Mouse (Mus musculus) forebrain, embryonic 10.5 days (tissue): ENCODE data around the gene Slc17a1. TPM values are rescaled to one million over a fixed set of nuclear protein-coding genes. Genes with fewer than 3 reads are reported as not detected.

ENCODE experiments used
- DNase-seq: peaks from one replicate; pipeline ENCODE4 v3.0.0-alpha.2; 2017; ENCODE audit warnings: low spot score; ENCODE audit errors: extremely low spot score
- H3K27ac ChIP-seq: fragments of 300-500 bp; sonication (generic); 2 replicates; pipeline ENCODE4 v1.5.1; 2016; ENCODE audit warnings: mild to moderate bottlenecking
- H3K27me3 ChIP-seq: fragments of 300-500 bp; sonication (generic); 2 replicates; pipeline ENCODE4 v1.6.1; 2016; ENCODE audit warnings: mild to moderate bottlenecking; ENCODE audit not compliant: poor library complexity, severe bottlenecking
- H3K36me3 ChIP-seq: fragments of 300-500 bp; sonication (generic); replicated peaks from 2 replicates; pipeline ENCODE4 v1.6.1; 2016; ENCODE audit warnings: mild to moderate bottlenecking, moderate library complexity
- H3K4me1 ChIP-seq: fragments of 300-500 bp; sonication (generic); 2 replicates; pipeline ENCODE4 v1.6.1; 2016
- H3K4me3 ChIP-seq: fragments of 300-500 bp; sonication (generic); 2 replicates; pipeline ENCODE4 v1.5.1; 2016; ENCODE audit warnings: mild to moderate bottlenecking, moderate library complexity
- H3K9me3 ChIP-seq: fragments of 300-500 bp; sonication (generic); 2 replicates; pipeline ENCODE4 v1.6.1; 2016; ENCODE audit warnings: mild to moderate bottlenecking, moderate library complexity
- WGBS: fragments of 180-500 bp; shearing (Covaris S2); methylation state at CpG from one replicate; pipeline ENCODE4 v1.1.7; 2016; 5-methylcytosine and 5-hydroxymethylcytosine counted together
- polyA plus RNA-seq: library from polyadenylated mRNA; unstranded; fragments of >200 nt; fragmentation: Nextera tagmentation; extraction: Ambion mirVana; gene quantifications from 2 replicates; pipeline ENCODE4 v1.2.1, GENCODE M21; 2016

Gene Slc17a1
- polyA plus RNA-seq, 1 experiment from 2014 or later: not detected

GRCm38 (mm10) chr13:23866086-23866710 lies 1.4 kb upstream of the Slc17a1 start:
- no peaks in the 10 kb centered on the region for H3K4me1 ChIP-seq
- no peak overlapping the region for H3K4me3 ChIP-seq
- DNase-seq: no peak
- H3K27ac ChIP-seq: no peak overlapping the region
- H3K36me3 ChIP-seq: no peaks in the 10 kb centered on the region
- no peaks in the 10 kb centered on the region for H3K9me3 ChIP-seq
- WGBS: 81% methylated on average over 9 of the region's 9 CpGs
- H3K27me3 ChIP-seq: no peaks in the 10 kb centered on the region

GRCm38 (mm10) chr13:23867000-23867399 lies 550 bp upstream of the Slc17a1 start:
- 92% methylated on average over 6 of the region's 6 CpGs for WGBS
- Histone ChIP-seq H3K27ac (no peak overlapping the region), H3K4me3 (no peak overlapping the region), H3K27me3 (no peaks in the 10 kb centered on the region), H3K9me3 (no peaks in the 10 kb centered on the region), H3K4me1 (no peaks in the 10 kb centered on the region), H3K36me3 (no peaks in the 10 kb centered on the region)
- DNase-seq: no peak

- H3K27ac ChIP-seq: no peak overlapping the region
- H3K27me3 ChIP-seq: no peaks in the 10 kb centered on the region
- H3K36me3 ChIP-seq: no peaks in the 10 kb centered on the region
- H3K4me3 ChIP-seq: no peak overlapping the region
- DNase-seq: no peak
- WGBS: 89% methylated on average over 8 of the region's 8 CpGs
- H3K4me1 ChIP-seq: no peaks in the 10 kb centered on the region
- H3K9me3 ChIP-seq: no peaks in the 10 kb centered on the region
These were observed 1.4 kb downstream of the Slc17a1 start for GRCm38 (mm10) chr13:23868790-23869533.

GRCm38 (mm10) chr13:23869996-23870395 lies 2.4 kb downstream of the Slc17a1 start:
- Histone ChIP-seq H3K4me1 (no peaks in the 10 kb centered on the region), H3K36me3 (no peaks in the 10 kb centered on the region), H3K27ac (no peak overlapping the region), H3K27me3 (no peaks in the 10 kb centered on the region), H3K9me3 (no peaks in the 10 kb centered on the region), H3K4me3 (no peak overlapping the region)
- 84% methylated on average over 3 of the region's 3 CpGs for WGBS
- DNase-seq: no peak

GRCm38 (mm10) chr13:23873141-23873540 lies 5.6 kb downstream of the Slc17a1 start:
- no peak for DNase-seq
- H3K36me3 ChIP-seq: no peaks in the 10 kb centered on the region
- no peaks in the 10 kb centered on the region for H3K9me3 ChIP-seq
- no peak overlapping the region for H3K27ac ChIP-seq
- H3K4me1 ChIP-seq: no peaks in the 10 kb centered on the region
- no peaks in the 10 kb centered on the region for H3K27me3 ChIP-seq
- no peak overlapping the region for H3K4me3 ChIP-seq
- 86% methylated on average over 5 of the region's 5 CpGs for WGBS

- no peak for DNase-seq
- H3K27me3 ChIP-seq: no peaks in the 10 kb centered on the region
- 83% methylated on average over 3 of the region's 3 CpGs for WGBS
These were observed 11.6 kb downstream of the Slc17a1 start for GRCm38 (mm10) chr13:23879106-23879505.

GRCm38 (mm10) chr13:23879636-23880035 lies 12.1 kb downstream of the Slc17a1 start:
- 89% methylated on average over 5 of the region's 5 CpGs for WGBS
- DNase-seq: no peak

More at GRCm38 (mm10) chr13:23879106-23879505, 11.6 kb downstream of the Slc17a1 start:
- H3K27ac ChIP-seq: no peak overlapping the region
- H3K4me3 ChIP-seq: no peak overlapping the region
- H3K36me3 ChIP-seq: no peaks in the 10 kb centered on the region
- H3K4me1 ChIP-seq: no peaks in the 10 kb centered on the region
- no peaks in the 10 kb centered on the region for H3K9me3 ChIP-seq

GRCm38 (mm10) chr13:23885540-23885939 lies 18.0 kb downstream of the Slc17a1 start:
- H3K27me3 ChIP-seq: no peaks in the 10 kb centered on the region
- WGBS: 47% methylated on average over 2 of the region's 2 CpGs
- no peak for DNase-seq
- no peaks in the 10 kb centered on the region for H3K9me3 ChIP-seq
- no peaks in the 10 kb centered on the region for H3K36me3 ChIP-seq
- H3K27ac ChIP-seq: no peak overlapping the region
- H3K4me1 ChIP-seq: peaks cover 6% of the 10 kb centered on the region; the same call in 1 of the 2 replicates
- no peak overlapping the region for H3K4me3 ChIP-seq

More at GRCm38 (mm10) chr13:23879636-23880035, 12.1 kb downstream of the Slc17a1 start:
- Histone ChIP-seq H3K4me1 (no peaks in the 10 kb centered on the region), H3K36me3 (no peaks in the 10 kb centered on the region), H3K27me3 (no peaks in the 10 kb centered on the region), H3K27ac (no peak overlapping the region), H3K9me3 (no peaks in the 10 kb centered on the region), H3K4me3 (no peak overlapping the region)

- Histone ChIP-seq H3K4me1 (peaks cover 6% of the 10 kb centered on the region; the same call in 1 of the 2 replicates), H3K27me3 (no peaks in the 10 kb centered on the region), H3K4me3 (no peak overlapping the region), H3K27ac (no peak overlapping the region), H3K9me3 (no peaks in the 10 kb centered on the region), H3K36me3 (no peaks in the 10 kb centered on the region)
- DNase-seq: no peak
- 81% methylated on average over 3 of the region's 3 CpGs for WGBS
These were observed 19.6 kb downstream of the Slc17a1 start for GRCm38 (mm10) chr13:23887026-23887725.

- 75% methylated on average over 6 of the region's 6 CpGs for WGBS
- Histone ChIP-seq H3K36me3 (no peaks in the 10 kb centered on the region), H3K4me1 (peaks cover 18% of the 10 kb centered on the region), H3K4me3 (no peak overlapping the region), H3K9me3 (no peaks in the 10 kb centered on the region), H3K27ac (no peak overlapping the region), H3K27me3 (no peaks in the 10 kb centered on the region)
- no peak for DNase-seq
These were observed 21.6 kb downstream of the Slc17a1 start for GRCm38 (mm10) chr13:23889011-23889605.

GRCm38 (mm10) chr13:23892592-23893268 lies 25.2 kb downstream of the Slc17a1 start:
- no peaks in the 10 kb centered on the region for H3K27me3 ChIP-seq
- H3K4me3 ChIP-seq: no peak overlapping the region
- no peak overlapping the region for H3K27ac ChIP-seq
- no peak for DNase-seq
- H3K36me3 ChIP-seq: no peaks in the 10 kb centered on the region
- no peaks in the 10 kb centered on the region for H3K9me3 ChIP-seq
- H3K4me1 ChIP-seq: peaks cover 18% of the 10 kb centered on the region
- WGBS: 27% methylated on average over 9 of the region's 9 CpGs

GRCm38 (mm10) chr13:23893269-23893593 lies 25.7 kb downstream of the Slc17a1 start:
- Histone ChIP-seq H3K27ac (no peak overlapping the region), H3K9me3 (no peaks in the 10 kb centered on the region), H3K36me3 (no peaks in the 10 kb centered on the region), H3K4me1 (peaks cover 18% of the 10 kb centered on the region), H3K27me3 (no peaks in the 10 kb centered on the region), H3K4me3 (no peak overlapping the region)
- no peak for DNase-seq
- 41% methylated on average over 4 of the region's 4 CpGs for WGBS
